Mouse (Mus musculus): Measurements from ENCODE around the gene Ctdspl. TPM values are rescaled to one million over a fixed set of nuclear protein-coding genes. Genes with fewer than 3 reads are reported as not detected.

Gene Ctdspl
- polyA plus RNA-seq, 1 experiment from 2014 or later, result 8.1 TPM

DNA sequence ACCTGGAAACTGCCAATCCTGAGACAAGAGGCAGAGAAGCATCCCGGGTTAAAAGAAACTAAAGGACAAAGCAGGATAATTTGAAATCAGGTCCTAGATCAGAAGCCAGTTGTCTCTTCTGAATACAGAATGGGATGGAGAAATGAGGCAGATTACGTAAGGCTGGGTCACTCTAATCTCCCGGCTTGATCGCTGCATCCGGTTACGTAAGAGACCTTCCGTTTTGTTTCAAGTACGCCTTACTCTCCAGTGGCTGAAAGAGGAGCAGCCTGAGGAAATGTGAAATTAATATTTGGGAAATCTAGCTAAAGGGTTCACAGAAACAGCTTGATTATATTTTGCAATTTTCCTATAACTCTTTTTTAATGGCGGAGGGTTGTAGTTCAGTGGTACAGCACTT lies 13.2 kb upstream of the Ctdspl start:
- Histone ChIP-seq H3K9me3 (ENCODE audit: control insufficient read depth, low read length) (no peaks in the 10 kb centered on the region), H3K27me3 (ENCODE audit: control insufficient read depth, insufficient read depth, low read length) (no peaks in the 10 kb centered on the region), H3K9ac (ENCODE audit: low read depth, low read length) (no peak overlapping the region), H3K36me3 (ENCODE audit: control insufficient read depth, insufficient read depth, low read length) (no peaks in the 10 kb centered on the region), H3K4me2 (replicated peaks; ENCODE audit: low read depth, low read length) (no peak overlapping the region), H3K4me3 (ENCODE audit: low read depth, low read length) (no peak overlapping the region), H3K27ac (ENCODE audit: low read depth, low read length) (no peak overlapping the region), H3K4me1 (replicated peaks; ENCODE audit: control insufficient read depth, insufficient read depth, low read length) (no peaks in the 10 kb centered on the region)
- no peak for ATAC-seq (ENCODE audit: low FRiP score)
- WGBS, result 93% methylated on average over 9 of the region's 9 CpGs
- DNase-seq (ENCODE audit: low spot score), result no peak

DNA sequence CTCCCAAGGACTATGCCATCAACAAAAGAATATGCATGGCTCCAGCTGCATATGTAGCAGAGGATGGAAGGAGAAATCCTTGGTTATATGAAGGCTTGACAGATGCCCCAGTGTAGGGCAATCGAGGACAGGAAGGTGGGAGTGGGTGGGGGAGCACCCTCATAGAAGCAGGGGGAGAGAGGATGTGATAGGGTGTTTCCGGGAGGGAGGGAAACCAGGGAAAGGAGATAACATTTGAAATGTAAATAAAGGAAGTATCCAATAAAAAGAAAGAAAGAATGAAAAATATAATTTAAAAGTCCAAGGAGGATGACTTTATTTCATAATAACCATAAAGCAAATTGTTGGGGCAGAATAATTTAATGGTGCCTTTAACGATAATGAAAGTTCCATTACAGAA lies 12.6 kb upstream of the Ctdspl start:
- Histone ChIP-seq H3K36me3 (ENCODE audit: control insufficient read depth, insufficient read depth, low read length) (no peaks in the 10 kb centered on the region), H3K27me3 (ENCODE audit: control insufficient read depth, insufficient read depth, low read length) (no peaks in the 10 kb centered on the region), H3K4me1 (replicated peaks; ENCODE audit: control insufficient read depth, insufficient read depth, low read length) (no peaks in the 10 kb centered on the region), H3K4me3 (ENCODE audit: low read depth, low read length) (no peak overlapping the region), H3K4me2 (replicated peaks; ENCODE audit: low read depth, low read length) (no peak overlapping the region), H3K9me3 (ENCODE audit: control insufficient read depth, low read length) (no peaks in the 10 kb centered on the region), H3K9ac (ENCODE audit: low read depth, low read length) (no peak overlapping the region), H3K27ac (ENCODE audit: low read depth, low read length) (no peak overlapping the region)
- ATAC-seq (ENCODE audit: low FRiP score) (no peak), DNase-seq (ENCODE audit: low spot score) (no peak)
- 90% methylated on average over 3 of the region's 3 CpGs for WGBS

DNA sequence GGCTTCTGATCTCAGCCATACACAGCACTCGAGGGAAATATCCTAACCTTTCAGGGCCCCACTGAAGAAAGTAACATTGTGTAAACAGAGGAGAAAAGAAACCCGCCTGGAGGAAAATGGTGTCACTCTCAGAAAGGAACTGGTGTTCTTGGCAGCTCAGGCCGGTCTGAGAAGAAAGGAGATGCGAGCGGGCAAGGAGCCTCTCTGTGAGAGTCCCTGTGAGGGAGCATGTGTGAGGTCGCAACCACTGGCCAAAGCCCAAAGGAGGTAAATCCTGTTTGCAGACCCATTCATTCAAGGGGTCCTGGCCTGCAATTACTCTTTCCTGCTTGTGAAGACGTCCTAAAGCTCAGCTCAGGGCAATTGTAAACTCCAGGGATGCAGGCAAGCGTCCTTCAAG lies 11.7 kb upstream of the Ctdspl start:
- Histone ChIP-seq H3K9me3 (ENCODE audit: control insufficient read depth, low read length) (no peaks in the 10 kb centered on the region), H3K9ac (ENCODE audit: low read depth, low read length) (no peak overlapping the region), H3K27ac (ENCODE audit: low read depth, low read length) (no peak overlapping the region), H3K4me3 (ENCODE audit: low read depth, low read length) (no peak overlapping the region), H3K4me1 (replicated peaks; ENCODE audit: control insufficient read depth, insufficient read depth, low read length) (no peaks in the 10 kb centered on the region), H3K27me3 (ENCODE audit: control insufficient read depth, insufficient read depth, low read length) (no peaks in the 10 kb centered on the region), H3K4me2 (replicated peaks; ENCODE audit: low read depth, low read length) (no peak overlapping the region), H3K36me3 (ENCODE audit: control insufficient read depth, insufficient read depth, low read length) (no peaks in the 10 kb centered on the region)
- ATAC-seq (ENCODE audit: low FRiP score), result no peak
- WGBS, result 55% methylated on average over 8 of the region's 8 CpGs
- DNase-seq (ENCODE audit: low spot score), result no peak

DNA sequence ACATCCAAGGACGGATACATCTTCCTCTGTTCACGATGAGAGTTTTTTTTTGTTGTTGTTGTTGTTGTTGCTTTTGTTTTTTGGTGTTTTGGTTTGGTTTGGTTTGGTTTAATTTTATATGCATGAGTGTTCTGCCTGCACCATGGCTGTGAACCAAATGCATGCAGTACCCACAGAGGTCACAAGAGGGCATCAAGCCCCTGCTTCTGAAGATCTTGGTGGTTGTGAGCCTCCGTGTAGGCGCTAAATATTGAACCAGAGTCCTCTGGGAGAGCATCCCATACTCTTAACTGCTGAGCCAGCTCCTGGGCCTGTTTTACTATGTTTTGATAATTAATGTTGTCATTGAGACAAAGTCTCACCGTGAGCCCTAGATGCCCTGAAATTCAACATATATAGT lies 11.0 kb upstream of the Ctdspl start:
- DNase-seq (ENCODE audit: low spot score) (peak; percentile 68), ATAC-seq (ENCODE audit: low FRiP score) (no peak)
- Histone ChIP-seq H3K4me3 (ENCODE audit: low read depth, low read length) (no peak overlapping the region), H3K27me3 (ENCODE audit: control insufficient read depth, insufficient read depth, low read length) (no peaks in the 10 kb centered on the region), H3K4me1 (replicated peaks; ENCODE audit: control insufficient read depth, insufficient read depth, low read length) (no peaks in the 10 kb centered on the region), H3K27ac (ENCODE audit: low read depth, low read length) (no peak overlapping the region), H3K9me3 (ENCODE audit: control insufficient read depth, low read length) (no peaks in the 10 kb centered on the region), H3K36me3 (ENCODE audit: control insufficient read depth, insufficient read depth, low read length) (no peaks in the 10 kb centered on the region), H3K4me2 (replicated peaks; ENCODE audit: low read depth, low read length) (no peak overlapping the region), H3K9ac (ENCODE audit: low read depth, low read length) (no peak overlapping the region)
- WGBS, result 51% methylated on average over 5 of the region's 5 CpGs

- Histone ChIP-seq H3K4me1 (replicated peaks; ENCODE audit: control insufficient read depth, insufficient read depth, low read length) (peaks cover 3% of the 10 kb centered on the region; the same call in 1 of the 2 replicates), H3K9ac (ENCODE audit: low read depth, low read length) (no peak overlapping the region), H3K27me3 (ENCODE audit: control insufficient read depth, insufficient read depth, low read length) (peaks cover 2% of the 10 kb centered on the region; the same call in 1 of the 2 replicates), H3K36me3 (ENCODE audit: control insufficient read depth, insufficient read depth, low read length) (no peaks in the 10 kb centered on the region), H3K9me3 (ENCODE audit: control insufficient read depth, low read length) (no peaks in the 10 kb centered on the region), H3K4me3 (ENCODE audit: low read depth, low read length) (no peak overlapping the region), H3K4me2 (replicated peaks; ENCODE audit: low read depth, low read length) (no peak overlapping the region), H3K27ac (ENCODE audit: low read depth, low read length) (no peak overlapping the region)
- no peak for DNase-seq (ENCODE audit: low spot score)
- 77% methylated on average over 16 of the region's 16 CpGs for WGBS
- 0 out of 2 replicates have a peak, but pooled peaks have one; percentile 10 for ATAC-seq (ENCODE audit: low FRiP score)
Observed at GRCm38 (mm10) chr9:118919672-118920186, 6.5 kb upstream of the Ctdspl start.

GRCm38 (mm10) chr9:118920798-118921515 lies 5.3 kb upstream of the Ctdspl start:
- 50% methylated on average over 12 of the region's 12 CpGs for WGBS
- Histone ChIP-seq H3K4me3 (ENCODE audit: low read depth, low read length) (no peak overlapping the region), H3K4me2 (replicated peaks; ENCODE audit: low read depth, low read length) (no peak overlapping the region), H3K9ac (ENCODE audit: low read depth, low read length) (no peak overlapping the region), H3K4me1 (replicated peaks; ENCODE audit: control insufficient read depth, insufficient read depth, low read length) (peaks cover 4% of the 10 kb centered on the region; the same call in 1 of the 2 replicates), H3K36me3 (ENCODE audit: control insufficient read depth, insufficient read depth, low read length) (no peaks in the 10 kb centered on the region), H3K27me3 (ENCODE audit: control insufficient read depth, insufficient read depth, low read length) (peaks cover 2% of the 10 kb centered on the region; the same call in 1 of the 2 replicates), H3K27ac (ENCODE audit: low read depth, low read length) (no peak overlapping the region), H3K9me3 (ENCODE audit: control insufficient read depth, low read length) (no peaks in the 10 kb centered on the region)
- peak; percentile 25; the same call in 1 of the 2 replicates for ATAC-seq (ENCODE audit: low FRiP score)
- DNase-seq (ENCODE audit: low spot score), result peak; percentile 89

GRCm38 (mm10) chr9:118921926-118922325 lies 4.3 kb upstream of the Ctdspl start:
- Histone ChIP-seq H3K36me3 (ENCODE audit: control insufficient read depth, insufficient read depth, low read length) (no peaks in the 10 kb centered on the region), H3K27me3 (ENCODE audit: control insufficient read depth, insufficient read depth, low read length) (peaks cover 2% of the 10 kb centered on the region; the same call in 1 of the 2 replicates), H3K4me2 (replicated peaks; ENCODE audit: low read depth, low read length) (no peak overlapping the region), H3K27ac (ENCODE audit: low read depth, low read length) (no peak overlapping the region), H3K9ac (ENCODE audit: low read depth, low read length) (no peak overlapping the region), H3K4me3 (ENCODE audit: low read depth, low read length) (no peak overlapping the region), H3K4me1 (replicated peaks; ENCODE audit: control insufficient read depth, insufficient read depth, low read length) (peaks cover 4% of the 10 kb centered on the region; the same call in 1 of the 2 replicates), H3K9me3 (ENCODE audit: control insufficient read depth, low read length) (no peaks in the 10 kb centered on the region)
- ATAC-seq (ENCODE audit: low FRiP score) (no peak), DNase-seq (ENCODE audit: low spot score) (no peak)
- WGBS, result 83% methylated on average over 3 of the region's 3 CpGs

DNA sequence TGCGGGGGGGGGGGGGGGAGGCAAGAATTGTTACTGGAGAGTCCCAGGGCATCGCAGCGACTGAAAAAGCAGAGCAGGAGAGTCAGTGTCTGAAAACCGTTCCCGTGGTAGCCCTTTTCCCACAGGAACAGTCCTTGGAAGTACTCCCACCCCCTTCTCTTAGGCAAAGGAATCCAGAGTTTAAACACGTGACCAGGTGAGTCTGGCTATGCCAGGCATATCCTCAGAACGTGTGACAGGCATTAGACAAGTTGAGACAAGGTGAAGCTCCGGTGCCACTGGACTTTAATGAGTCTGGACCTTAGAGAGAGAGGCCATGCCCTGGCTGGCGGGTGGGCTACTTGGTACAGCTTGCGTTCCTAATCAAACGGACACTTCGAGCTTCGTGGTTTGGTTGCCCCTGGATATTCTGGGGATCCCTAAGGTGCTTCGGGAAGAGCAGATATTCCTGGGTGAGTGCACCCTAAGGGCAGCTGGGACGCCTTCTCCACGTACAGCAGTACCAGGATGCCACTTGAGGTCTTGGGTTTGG lies 1.6 kb upstream of the Ctdspl start:
- Histone ChIP-seq H3K9me3 (ENCODE audit: control insufficient read depth, low read length) (no peaks in the 10 kb centered on the region), H3K27ac (ENCODE audit: low read depth, low read length) (no peak overlapping the region), H3K9ac (ENCODE audit: low read depth, low read length) (no peak overlapping the region), H3K36me3 (ENCODE audit: control insufficient read depth, insufficient read depth, low read length) (no peaks in the 10 kb centered on the region), H3K4me1 (replicated peaks; ENCODE audit: control insufficient read depth, insufficient read depth, low read length) (peaks cover 4% of the 10 kb centered on the region; the same call in 1 of the 2 replicates), H3K27me3 (ENCODE audit: control insufficient read depth, insufficient read depth, low read length) (peaks cover 4% of the 10 kb centered on the region), H3K4me2 (replicated peaks; ENCODE audit: low read depth, low read length) (peak overlapping the region; percentile 96), H3K4me3 (ENCODE audit: low read depth, low read length) (peak overlapping the region; percentile 73)
- peak; percentile 38 for DNase-seq (ENCODE audit: low spot score)
- 12% methylated on average over 16 of the region's 16 CpGs for WGBS
- peak; percentile 3; the same call in 1 of the 2 replicates for ATAC-seq (ENCODE audit: low FRiP score)

Measured in hindbrain, embryonic 11.5 days (tissue).